Mouse (Mus musculus) lung, postnatal 36 days (tissue): ENCODE measurements around the gene Kdelr1.
A peak's percentile ranks its signal among the peaks of the same experiment; 100 is the strongest.

Source experiments
- DNase-seq: peaks from one replicate; pipeline ENCODE4 v3.0.0; 2022; ENCODE audit warnings: mixed read lengths

Kdelr1 gene

GRCm38 (mm10) chr7:45917004-45917704, 44.6 kb downstream of the Kdelr1 start:
- no peak for DNase-seq

DNA sequence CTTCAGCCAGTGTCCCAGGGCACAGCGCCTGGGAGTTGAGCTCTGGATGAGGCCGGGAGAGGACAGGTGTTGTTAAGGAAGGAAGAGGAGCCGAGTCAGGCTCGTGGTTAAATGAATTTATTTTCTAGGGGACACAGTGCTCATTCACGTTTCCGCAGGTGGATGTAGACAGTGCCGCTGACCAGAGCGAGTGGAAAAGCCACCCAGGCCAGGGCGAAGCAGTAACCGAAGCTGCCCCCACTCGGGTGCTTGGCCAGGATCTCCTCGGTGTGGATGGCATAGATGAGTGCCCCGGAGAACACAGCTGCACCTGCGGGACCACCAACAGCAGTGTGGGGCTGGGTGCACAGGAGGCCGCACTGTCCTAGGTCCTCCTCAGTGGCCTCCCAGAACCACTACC, 45.4 kb downstream of the Kdelr1 start:
- no peak for DNase-seq

DNA sequence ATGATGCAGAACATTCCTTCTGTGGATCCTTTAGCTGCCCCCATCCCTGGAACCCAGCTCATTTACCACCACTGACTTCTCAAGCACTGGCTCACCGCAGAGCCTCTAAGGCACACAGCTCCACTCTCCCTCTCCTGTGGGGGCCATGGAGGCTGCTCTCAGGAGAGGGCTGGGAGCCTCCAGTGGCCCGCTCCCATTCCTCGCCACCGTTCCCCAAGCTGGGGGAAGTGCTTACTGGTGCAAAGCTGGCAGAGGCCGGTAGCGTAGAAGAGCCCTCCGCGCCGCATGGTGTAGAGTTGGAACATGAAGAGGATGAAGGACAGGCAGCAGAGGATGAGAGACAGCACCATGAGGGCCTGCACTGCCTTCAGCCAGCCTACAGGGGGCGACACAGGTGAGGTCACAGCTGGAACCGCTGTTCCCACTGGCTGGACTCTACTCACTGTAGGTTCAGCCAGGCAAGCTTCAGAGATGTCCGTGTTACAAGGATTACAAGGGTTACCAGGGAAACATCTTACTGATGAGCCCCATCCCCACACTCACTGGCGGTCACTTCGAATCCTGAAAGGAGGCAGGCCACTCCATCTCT, 46.6 kb downstream of the Kdelr1 start:
- DNase-seq, result no peak

- no peak for DNase-seq
Observed at GRCm38 (mm10) chr7:45919761-45920160, 47.2 kb downstream of the Kdelr1 start.

- peak; percentile 53 for DNase-seq
Observed at GRCm38 (mm10) chr7:45920583-45921241, 48.1 kb downstream of the Kdelr1 start.

DNA sequence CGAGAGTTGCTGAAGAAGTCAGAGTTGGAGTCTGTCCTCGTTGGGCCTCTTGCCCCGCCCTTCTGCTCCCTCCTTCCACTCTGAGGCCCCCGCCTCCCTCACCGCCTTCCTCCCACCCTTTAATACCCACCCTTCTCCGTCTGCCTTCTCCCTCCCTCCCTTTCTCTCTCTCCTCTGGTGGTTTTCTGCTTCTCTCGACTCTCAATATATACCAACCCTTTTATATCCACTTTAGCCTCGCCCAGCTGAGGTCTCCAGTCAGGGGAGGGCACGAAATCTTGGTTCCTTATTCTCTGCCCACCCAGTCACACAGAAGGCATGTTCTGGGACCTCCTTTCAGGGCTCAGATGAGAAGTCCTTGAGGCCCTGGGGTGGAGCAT, 48.7 kb downstream of the Kdelr1 start, which contains the start of gene Emp3:
Gene Emp3 (minus strand): TSS at position 163 of the 380 bp plus-strand sequence.
- peak; percentile 74 for DNase-seq

DNA sequence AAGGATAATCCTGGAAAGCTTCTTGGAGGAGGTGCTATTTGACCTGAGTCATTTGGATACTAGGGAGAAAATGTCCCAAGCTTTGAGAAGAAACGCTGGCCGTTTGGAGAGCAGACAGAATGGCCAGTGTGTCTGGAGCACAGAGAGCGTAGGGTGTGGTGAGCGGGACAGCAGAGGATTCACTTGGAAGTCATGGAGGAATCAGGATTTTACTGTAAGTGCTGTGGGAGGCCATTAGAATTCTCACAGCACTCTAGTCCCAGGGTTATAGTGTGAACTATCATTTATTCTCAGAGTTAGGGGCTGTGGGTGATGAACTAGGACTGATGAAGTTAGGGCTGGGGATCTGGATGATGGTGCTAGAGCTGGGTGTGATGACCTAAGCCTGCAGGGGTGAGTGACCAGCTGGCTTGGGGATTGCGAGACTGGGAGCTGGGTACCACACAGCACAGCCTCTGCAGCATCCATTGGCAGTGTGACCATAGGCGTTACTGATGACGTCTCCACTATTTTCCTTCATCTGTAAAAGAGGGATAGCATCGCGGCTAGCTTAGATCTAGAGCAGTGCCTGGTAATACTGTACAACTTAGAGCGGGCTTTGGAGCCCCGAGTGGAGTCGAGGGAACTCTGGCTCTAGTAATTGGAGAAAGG, 49.5 kb downstream of the Kdelr1 start:
- DNase-seq, result no peak

DNA sequence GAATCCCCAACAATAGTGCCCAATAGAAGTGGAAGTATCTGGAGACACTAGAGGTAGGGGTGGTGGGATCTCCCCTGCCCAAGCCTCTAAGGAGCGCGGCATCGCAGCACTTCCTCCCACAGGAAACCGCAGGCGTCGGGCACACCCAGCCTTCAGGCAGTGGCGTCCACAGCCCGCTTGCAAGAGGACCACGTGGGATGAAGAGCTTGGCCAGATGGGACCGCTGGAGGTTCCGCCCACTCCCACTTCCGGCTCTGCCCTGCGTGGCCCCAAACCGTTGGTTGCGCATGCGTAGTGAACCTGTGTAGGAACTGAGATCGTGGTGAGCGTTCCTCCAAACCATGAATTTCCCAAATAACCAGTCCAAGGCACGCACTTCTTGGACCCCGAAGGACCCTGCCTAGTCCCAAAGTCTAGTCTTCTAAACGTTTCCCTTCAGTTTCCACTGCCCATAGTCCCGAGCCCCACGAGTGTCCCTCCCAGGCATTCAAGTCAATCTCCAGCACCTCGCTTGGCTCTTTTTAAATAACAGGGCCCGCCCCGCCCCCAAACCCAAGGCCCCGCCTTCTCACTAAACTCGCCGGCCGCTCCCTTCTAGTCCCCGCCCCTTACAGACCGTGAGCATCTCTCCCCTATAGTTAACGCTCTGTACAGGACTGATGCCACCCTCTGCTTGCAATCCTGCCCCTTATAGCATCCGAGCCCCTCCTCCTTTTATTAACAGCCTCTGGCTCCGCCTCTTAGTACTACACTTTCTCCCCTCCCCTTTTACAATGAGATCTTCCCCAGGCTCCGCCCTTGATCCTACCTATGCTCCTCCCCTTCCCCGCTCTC, 50.6 kb downstream of the Kdelr1 start:
- peak; percentile 98 for DNase-seq

DNA sequence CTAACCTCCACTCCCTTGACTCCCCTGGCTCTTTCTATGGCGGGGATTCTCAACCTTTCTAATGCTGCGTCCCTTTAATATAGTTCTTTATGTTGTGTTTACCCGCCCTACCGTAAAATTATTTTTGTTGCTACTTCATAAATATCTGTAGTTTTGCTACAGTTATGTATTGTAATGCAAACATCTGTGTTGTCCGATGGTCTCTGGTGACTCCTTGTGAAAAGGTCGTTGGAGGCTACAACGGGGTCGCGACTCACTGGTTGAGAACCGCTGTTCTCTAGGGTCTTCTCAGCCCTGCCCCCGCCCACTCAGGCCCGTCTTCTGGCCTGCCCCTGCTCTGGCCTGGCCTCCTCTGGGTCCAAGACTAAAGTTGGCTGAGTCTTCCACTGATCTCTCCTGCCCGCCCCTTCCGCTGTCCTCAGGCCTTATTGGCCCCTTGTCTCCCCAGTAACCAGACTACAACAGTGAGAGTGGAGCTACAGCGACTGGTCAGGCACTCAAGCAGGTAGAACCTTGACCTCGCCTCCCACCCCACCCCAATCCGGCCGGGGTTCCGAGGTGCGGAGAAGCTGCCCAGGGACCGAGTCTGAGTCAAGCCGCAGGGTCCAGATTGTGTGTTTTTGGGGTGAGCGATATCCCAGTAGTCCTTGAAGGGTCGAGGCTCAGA, 51.3 kb downstream of the Kdelr1 start, which contains the start of gene Ccdc114:
Gene Ccdc114 (plus strand): TSS at position 311 of the 667 bp plus-strand sequence.
- DNase-seq, result peak; percentile 88

DNA sequence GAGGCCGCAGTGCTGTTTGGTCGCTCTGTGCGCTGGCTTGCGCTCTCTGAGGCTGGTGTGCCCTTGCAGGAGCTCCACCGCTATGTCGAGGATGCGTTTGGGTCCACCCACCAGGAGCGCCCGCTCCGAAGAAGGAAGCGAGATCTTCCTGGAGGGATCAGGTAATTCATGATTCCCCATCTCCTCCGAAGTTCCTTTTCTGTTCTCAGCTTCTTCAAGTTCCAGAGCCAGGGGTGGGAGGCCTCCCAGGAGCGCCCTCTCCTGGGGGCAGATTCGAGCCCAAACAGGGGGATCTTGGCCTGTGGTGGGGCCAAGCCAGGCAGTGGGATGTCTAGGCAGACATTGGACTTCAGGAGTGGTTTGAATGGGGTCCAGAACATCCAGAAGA, 51.9 kb downstream of the Kdelr1 start:
- peak; percentile 39 for DNase-seq

DNA sequence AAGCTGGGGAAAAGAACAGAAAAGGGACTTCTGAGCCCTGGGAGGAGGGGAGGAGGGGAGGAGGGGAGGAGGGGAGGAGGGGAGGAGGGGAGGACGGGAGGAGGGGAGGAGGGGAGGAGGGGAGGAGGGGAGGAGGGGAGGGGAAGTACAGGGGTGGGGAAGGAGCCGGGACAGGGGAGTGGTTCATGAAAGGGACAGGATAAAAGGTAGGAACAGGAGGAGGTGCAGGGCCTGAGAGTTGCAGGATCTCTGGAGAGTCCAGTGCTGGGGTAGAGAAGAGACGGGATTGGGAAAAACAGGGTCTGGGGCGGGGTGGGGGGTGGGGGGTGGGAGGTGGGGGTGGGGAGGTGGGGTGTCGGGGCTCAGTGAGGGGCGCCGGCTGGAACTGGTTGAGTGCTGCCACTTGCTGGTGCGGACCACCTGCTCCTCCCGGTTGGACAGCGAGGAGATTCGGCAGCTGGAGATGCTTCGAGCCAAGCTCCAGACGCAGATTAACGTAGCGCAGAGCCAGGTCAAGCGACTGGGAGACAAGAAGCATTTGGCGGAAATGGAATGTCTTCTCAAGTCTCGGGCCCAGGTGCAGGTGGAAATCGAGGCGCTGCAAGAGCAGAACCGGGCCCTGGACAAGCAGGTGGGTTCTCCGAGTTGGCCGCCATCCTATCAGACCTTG, 56.2 kb downstream of the Kdelr1 start:
- DNase-seq, result no peak

- no peak for DNase-seq
Observed at GRCm38 (mm10) chr7:45929688-45930087, 57.1 kb downstream of the Kdelr1 start.
